Mouse (Mus musculus) kidney, adult 2 months (tissue): ENCODE data around the gene Nars2.

Experiments used
- CTCF ChIP-seq: fragments of 200-500 bp; conservative IDR thresholded peaks from 2 replicates; pipeline ENCODE4 v1.5.1; 2011; ENCODE audit warnings: low read depth, mild to moderate bottlenecking, control low read depth, low read length, moderate library complexity, mixed read lengths; ENCODE audit not compliant: insufficient read depth, insufficient read length
- POLR2A ChIP-seq: fragments of 200-500 bp; IDR thresholded peaks from one replicate; pipeline ENCODE4 v1.6.1; 2011; ENCODE audit warnings: low read depth, low read length, control low read depth

- TF ChIP-seq CTCF, result no peak
- no peak for TF ChIP-seq POLR2A
These were observed 125.7 kb downstream of the Nars2 start for GRCm38 (mm10) chr7:97076977-97077376.
